Comparison of ENCODE assay signal across 10 mouse cellular contexts in genomic region chr9:46337852-46338291, GRCm38 (mm10). TPM values are rescaled to one million over a fixed set of nuclear protein-coding genes. Genes with fewer than 3 reads are reported as not detected.
DNase-seq lines count a peak whose midpoint lies in the region; ATAC-seq and TF ChIP-seq lines count a peak whose summit lies in the region.
"Had no signal": no experiment of that assay in that cellular context is flagged by ENCODE, and none has a peak within 500 bp of the region (broad histone marks: within the 10 kb centered on the region; RNA-seq: fewer than 3 reads in every experiment).

No protein-coding gene starts in this region.

- H3K9ac ChIP-seq in hindbrain, embryonic 13.5 days = no peak overlapping the region
- H3K9ac ChIP-seq in midbrain, embryonic 13.5 days (replicated peaks) = no peak overlapping the region
- H3K9ac ChIP-seq: limb, embryonic 12.5 days had no signal

- H3K36me3 ChIP-seq in hindbrain, embryonic 13.5 days = no peaks in the 10 kb centered on the region
- H3K36me3 ChIP-seq in midbrain, embryonic 13.5 days = no peaks in the 10 kb centered on the region
- H3K36me3 ChIP-seq: limb, embryonic 12.5 days had no signal

- H3K4me1 ChIP-seq in hindbrain, embryonic 13.5 days (replicated peaks) = peaks cover 33% of the 10 kb centered on the region
- H3K4me1 ChIP-seq in midbrain, embryonic 13.5 days (replicated peaks) = peaks cover 33% of the 10 kb centered on the region

- no peak overlapping the region for H3K4me3 ChIP-seq in layer of hippocampus, adult 2 months
- H3K4me3 ChIP-seq in hindbrain, embryonic 13.5 days = no peak overlapping the region
- no peak overlapping the region for H3K4me3 ChIP-seq in midbrain, embryonic 13.5 days (replicated peaks)
- H3K4me3 ChIP-seq: limb, embryonic 12.5 days had no signal

- WGBS in hindbrain, embryonic 13.5 days = 0% methylated on average over 3 of the region's 3 CpGs
- WGBS in midbrain, embryonic 13.5 days = 0% methylated on average over 3 of the region's 3 CpGs

- no peak overlapping the region for H3K4me2 ChIP-seq in hindbrain, embryonic 13.5 days
- H3K4me2 ChIP-seq in midbrain, embryonic 13.5 days (replicated peaks) = 0 out of 2 replicates have a peak overlapping the region, but pooled peaks have one; percentile 6
- H3K4me2 ChIP-seq: limb, embryonic 12.5 days had no signal

- peak in 1 of 2 experiments; percentile 71 for DNase-seq in layer of hippocampus, adult 2 months (ENCODE audit: low spot score in 2 of 2)
- no peak for DNase-seq in layer of hippocampus, adult 9-10 months (ENCODE audit: low spot score)
- peak; percentile 86 for DNase-seq in embryo, embryonic 10 days (ENCODE audit: low spot score)
- no peak for DNase-seq in spleen, postnatal 14 days (ENCODE audit: low spot score in 2 of 2)
- no peak for DNase-seq in gastrocnemius, postnatal 25 days

- H3K27me3 ChIP-seq in hindbrain, embryonic 13.5 days = peaks cover 10% of the 10 kb centered on the region; the same call in 1 of the 2 replicates
- H3K27me3 ChIP-seq in midbrain, embryonic 13.5 days = peaks cover 20% of the 10 kb centered on the region

- H3K9me3 ChIP-seq in hindbrain, embryonic 13.5 days = no peaks in the 10 kb centered on the region
- no peaks in the 10 kb centered on the region for H3K9me3 ChIP-seq in midbrain, embryonic 13.5 days
- H3K9me3 ChIP-seq: limb, embryonic 12.5 days had no signal

- peak; percentile 91 for ATAC-seq in hindbrain, embryonic 13.5 days (ENCODE audit: low FRiP score)
- peak; percentile 94 for ATAC-seq in midbrain, embryonic 13.5 days
- no peak for ATAC-seq in granulocyte monocyte progenitor cell, adult 5-6 weeks (replicated peaks; ENCODE audit: poor library complexity, severe bottlenecking)
- ATAC-seq: Patski had no signal

- peak overlapping the region; percentile 86 for H3K27ac ChIP-seq in layer of hippocampus, adult 2 months
- H3K27ac ChIP-seq in hindbrain, embryonic 13.5 days = peak overlapping the region; percentile 70
- H3K27ac ChIP-seq in midbrain, embryonic 13.5 days = peak overlapping the region; percentile 80
- H3K27ac ChIP-seq: limb, embryonic 12.5 days had no signal

- TF ChIP-seq CTCF in layer of hippocampus, adult 2 months (conservative IDR thresholded peaks at IDR 0.05) = no peak

RNA-seq across cellular contexts. Expression of gene 4931429L15Rik, which starts 18.1 kb away (rescaled TPM):
- not detected for total RNA-seq in layer of hippocampus, adult 2 months (2021)
- not detected in 2 replicates for polyA plus RNA-seq in hindbrain, embryonic 13.5 days (2015; fragmentation: Nextera tagmentation; extraction: Ambion mirVana)
- polyA plus RNA-seq in midbrain, embryonic 13.5 days (2015; fragmentation: Nextera tagmentation; extraction: Ambion mirVana) = 0.13 TPM in 1 of 2 replicates, not detected in the other
- total RNA-seq in granulocyte monocyte progenitor cell, adult 5-6 weeks (2014; fragmentation: Nextera tagmentation) = not detected in 2 replicates
- not detected in 2 replicates for total RNA-seq in granulocyte monocyte progenitor cell, adult 5-6 weeks (2017)
- total RNA-seq in gastrocnemius, postnatal 25 days (2021) = not detected
- polyA plus RNA-seq: limb, embryonic 12.5 days; Patski had no signal

RNA-seq across cellular contexts. Expression of gene Bud13, which starts 55.1 kb away (rescaled TPM):
- total RNA-seq in layer of hippocampus, adult 2 months (2021) = 10 to 100 TPM; 13.5 to 14.4 TPM
- 17.5 and 18.3 TPM in 2 replicates for polyA plus RNA-seq in hindbrain, embryonic 13.5 days (2015; fragmentation: Nextera tagmentation; extraction: Ambion mirVana)
- 19.8 and 20.7 TPM in 2 replicates for polyA plus RNA-seq in midbrain, embryonic 13.5 days (2015; fragmentation: Nextera tagmentation; extraction: Ambion mirVana)
- 22.3 and 28.0 TPM in 2 replicates for total RNA-seq in granulocyte monocyte progenitor cell, adult 5-6 weeks (2014; fragmentation: Nextera tagmentation)
- 15.6 and 16.2 TPM in 2 replicates for total RNA-seq in granulocyte monocyte progenitor cell, adult 5-6 weeks (2017)
- total RNA-seq in gastrocnemius, postnatal 25 days (2021) = 1 to 10 TPM; 5.6 to 8.4 TPM
